Mouse (Mus musculus): ENCODE results near the gene Fgfr2. TPM values are rescaled to one million over a fixed set of nuclear protein-coding genes. Genes with fewer than 3 reads are reported as not detected.

Gene Fgfr2
- polyA plus RNA-seq, 1 experiment from 2014 or later, result 34.1 TPM

DNA sequence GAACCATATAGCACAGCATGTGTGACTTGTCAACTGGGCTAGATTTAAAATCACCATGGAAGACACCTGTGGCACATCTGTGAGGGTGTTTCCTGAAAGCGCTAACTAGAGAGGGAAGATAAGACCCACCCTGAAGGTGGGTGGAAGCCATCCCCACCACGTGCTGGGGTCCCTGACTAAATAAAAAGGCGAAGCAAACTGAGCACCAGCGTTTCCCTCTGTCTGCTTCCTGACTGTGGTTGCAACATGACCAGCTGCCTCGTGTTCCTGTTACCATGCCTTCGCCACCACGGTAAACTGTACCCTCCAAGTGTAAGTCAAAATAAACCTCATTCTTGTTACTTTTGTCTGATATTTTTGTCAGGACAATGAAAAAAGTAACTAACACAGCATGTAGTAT, 819.2 kb downstream of the Fgfr2 start:
- Histone ChIP-seq H3K27ac (ENCODE audit: poor library complexity, severe bottlenecking) (no peak overlapping the region), H3K27me3 (replicated peaks) (no peaks in the 10 kb centered on the region), H3K4me3 (no peak overlapping the region), H3K36me3 (no peaks in the 10 kb centered on the region), H3K9me3 (replicated peaks) (no peaks in the 10 kb centered on the region), H3K4me2 (no peak overlapping the region), H3K4me1 (replicated peaks) (peaks cover 19% of the 10 kb centered on the region), H3K9ac (no peak overlapping the region)
- WGBS, result 56% methylated on average over 7 of the region's 7 CpGs
- ATAC-seq (ENCODE audit: insufficient number of reproducible peaks, low FRiP score), result no peak

DNA sequence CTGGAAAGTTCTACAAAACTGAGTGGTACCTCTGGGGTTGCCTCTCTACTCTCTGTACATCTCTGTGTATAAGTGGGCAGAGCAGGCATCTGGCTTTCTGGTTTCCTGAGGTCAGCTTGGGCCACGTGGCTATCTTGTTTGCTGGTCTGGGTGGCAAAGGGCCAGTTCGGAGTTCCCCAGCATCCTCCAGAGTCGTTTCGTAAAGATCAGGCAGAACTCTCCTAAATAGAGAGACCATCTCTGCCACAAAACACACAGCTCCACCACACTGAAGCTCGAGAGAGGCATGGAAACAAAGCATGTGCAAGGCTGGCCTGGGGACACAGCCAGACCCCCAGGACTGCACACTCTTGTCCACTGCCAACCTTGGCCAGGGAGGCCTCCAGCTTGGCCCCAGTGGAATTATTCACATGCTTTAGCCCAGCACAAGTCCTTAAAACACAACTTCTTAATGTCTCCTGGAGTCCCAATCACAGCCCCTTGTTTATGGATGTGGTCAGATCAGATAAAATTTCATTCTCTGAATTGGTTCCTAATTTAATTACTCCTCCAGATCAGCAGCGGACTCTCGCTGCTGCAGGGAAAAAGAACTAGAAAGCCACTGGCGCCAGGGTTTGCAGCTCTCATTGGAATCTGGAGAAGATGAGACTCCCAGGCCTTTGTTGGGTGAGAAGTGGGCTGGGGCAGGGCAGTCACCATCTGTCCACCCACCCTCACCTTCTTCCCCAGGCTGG, 820.5 kb downstream of the Fgfr2 start:
- no peaks in the 10 kb centered on the region for H3K27me3 ChIP-seq (replicated peaks)
- no peak overlapping the region for H3K9ac ChIP-seq
- no peak overlapping the region for H3K4me2 ChIP-seq
- H3K36me3 ChIP-seq, result no peaks in the 10 kb centered on the region
- H3K4me3 ChIP-seq, result no peak overlapping the region
- WGBS, result 69% methylated on average over 8 of the region's 8 CpGs
- H3K9me3 ChIP-seq (replicated peaks), result no peaks in the 10 kb centered on the region
- no peak for ATAC-seq (ENCODE audit: insufficient number of reproducible peaks, low FRiP score)
- peaks cover 19% of the 10 kb centered on the region for H3K4me1 ChIP-seq (replicated peaks)
- no peak overlapping the region for H3K27ac ChIP-seq (ENCODE audit: poor library complexity, severe bottlenecking)

DNA sequence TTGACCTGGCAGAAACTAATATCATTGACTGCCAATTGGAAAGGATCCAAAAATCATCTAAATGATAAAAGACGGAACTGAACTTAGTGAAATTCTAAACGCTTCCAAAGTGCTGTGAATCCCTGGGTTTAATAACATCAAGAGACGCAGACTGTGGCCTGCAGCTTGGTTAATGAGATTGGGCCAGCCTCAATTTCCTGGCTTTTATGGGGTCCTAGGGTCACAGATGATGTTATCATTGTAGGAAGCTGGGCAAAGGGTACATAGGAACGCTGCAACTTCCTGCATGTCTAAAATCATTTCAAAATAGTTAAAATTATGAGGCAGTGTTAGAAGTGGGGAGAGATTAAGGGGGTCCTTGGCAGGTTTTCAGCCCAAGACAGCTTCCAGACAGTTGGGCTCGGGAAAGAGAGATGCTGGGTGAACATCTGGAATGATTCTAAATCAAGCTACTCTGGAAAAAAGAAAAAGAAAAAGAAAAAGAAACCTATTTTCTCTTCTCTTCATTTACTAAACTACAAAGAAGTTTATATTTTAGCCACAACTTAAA, 823.4 kb downstream of the Fgfr2 start:
- ATAC-seq (ENCODE audit: insufficient number of reproducible peaks, low FRiP score), result no peak
- H3K4me1 ChIP-seq (replicated peaks), result peaks cover 11% of the 10 kb centered on the region; the same call in 1 of the 2 replicates
- 60% methylated on average over 5 of the region's 5 CpGs for WGBS

DNA sequence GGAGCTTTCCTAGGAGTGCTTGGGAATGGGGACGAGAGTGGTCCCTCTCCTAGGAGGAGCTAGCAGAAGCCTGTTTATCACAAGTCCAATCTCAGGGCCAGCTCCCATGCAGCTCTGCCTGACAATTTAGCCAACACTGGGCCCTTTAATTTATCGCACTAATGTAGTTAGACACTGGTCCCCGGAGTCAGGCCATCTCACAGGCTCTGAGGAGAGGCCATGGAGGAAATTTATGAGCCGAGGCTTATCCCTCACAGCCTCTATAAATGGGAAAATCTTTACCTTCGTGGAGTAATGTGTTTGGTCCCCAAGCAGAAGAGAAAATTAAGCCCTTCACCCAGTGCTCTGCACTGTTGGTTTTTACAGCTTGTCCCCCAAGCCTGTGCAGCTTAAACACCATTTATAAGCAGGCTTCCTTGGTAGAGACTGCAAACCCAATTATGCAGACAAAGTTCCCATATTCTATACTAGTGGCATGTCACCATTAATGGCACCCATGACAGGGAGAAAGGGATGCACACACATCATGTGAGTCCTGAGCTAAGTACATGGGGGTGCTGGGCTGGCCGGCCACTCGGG, 824.6 kb downstream of the Fgfr2 start:
- Histone ChIP-seq H3K4me1 (replicated peaks) (peaks cover 10% of the 10 kb centered on the region; the same call in 1 of the 2 replicates), H3K4me2 (no peak overlapping the region), H3K36me3 (no peaks in the 10 kb centered on the region), H3K4me3 (no peak overlapping the region), H3K27me3 (replicated peaks) (no peaks in the 10 kb centered on the region), H3K9me3 (replicated peaks) (0 out of 2 replicates have a peak, but pooled peaks cover 2% of the 10 kb centered on the region), H3K27ac (ENCODE audit: poor library complexity, severe bottlenecking) (no peak overlapping the region), H3K9ac (no peak overlapping the region)
- no peak for ATAC-seq (ENCODE audit: insufficient number of reproducible peaks, low FRiP score)
- WGBS, result 80% methylated on average over 7 of the region's 7 CpGs

More for the DNA sequence above, 823.4 kb downstream of the Fgfr2 start:
- H3K9me3 ChIP-seq (replicated peaks), result 0 out of 2 replicates have a peak, but pooled peaks cover under 1% of the 10 kb centered on the region
- no peak overlapping the region for H3K4me3 ChIP-seq
- H3K4me2 ChIP-seq, result no peak overlapping the region
- no peak overlapping the region for H3K27ac ChIP-seq (ENCODE audit: poor library complexity, severe bottlenecking)
- H3K9ac ChIP-seq, result no peak overlapping the region
- no peaks in the 10 kb centered on the region for H3K27me3 ChIP-seq (replicated peaks)
- H3K36me3 ChIP-seq, result no peaks in the 10 kb centered on the region

DNA sequence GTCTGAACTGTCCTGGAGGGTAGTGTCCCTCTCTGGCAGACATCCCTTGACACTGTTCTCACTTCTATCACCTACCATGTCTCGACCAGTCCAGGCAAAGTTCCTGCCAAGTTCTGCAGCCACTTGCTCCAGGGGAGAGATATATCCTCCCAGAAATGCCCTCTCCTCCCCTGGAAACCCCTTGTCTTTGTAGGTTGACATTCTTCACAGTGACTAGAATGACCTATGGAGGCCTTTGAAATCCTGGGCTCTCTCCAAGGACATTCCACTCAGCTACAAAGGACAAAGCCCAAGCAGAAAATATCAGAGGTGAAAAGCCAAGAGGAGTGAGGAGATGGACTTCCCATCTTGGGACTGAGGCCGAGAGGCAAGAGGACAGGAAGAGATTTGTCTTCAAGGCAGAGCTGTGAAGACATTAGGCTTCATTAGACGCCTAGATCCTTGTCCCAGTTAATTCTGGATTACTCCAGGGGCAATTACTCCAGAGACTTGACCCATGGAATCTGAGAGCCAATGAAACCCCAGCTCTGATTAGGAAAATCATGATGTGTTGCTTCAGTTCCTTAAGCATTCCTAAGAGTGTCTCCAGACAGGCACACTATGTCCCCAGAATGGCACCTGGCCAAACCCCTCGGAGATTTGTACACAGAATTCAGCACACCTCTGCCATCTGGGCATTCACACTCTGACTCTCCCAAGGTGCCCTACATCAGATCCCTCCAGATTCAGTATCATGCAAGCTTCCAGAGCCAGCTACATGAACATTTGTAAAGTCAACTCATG, 826.3 kb downstream of the Fgfr2 start:
- WGBS, result 59% methylated on average over 4 of the region's 4 CpGs
- H3K9me3 ChIP-seq (replicated peaks), result 0 out of 2 replicates have a peak, but pooled peaks cover 2% of the 10 kb centered on the region
- H3K4me3 ChIP-seq, result no peak overlapping the region
- H3K36me3 ChIP-seq, result no peaks in the 10 kb centered on the region
- H3K4me2 ChIP-seq, result no peak overlapping the region
- no peak for ATAC-seq (ENCODE audit: insufficient number of reproducible peaks, low FRiP score)
- H3K27me3 ChIP-seq (replicated peaks), result no peaks in the 10 kb centered on the region
- no peaks in the 10 kb centered on the region for H3K4me1 ChIP-seq (replicated peaks)
- H3K9ac ChIP-seq, result no peak overlapping the region
- H3K27ac ChIP-seq (ENCODE audit: poor library complexity, severe bottlenecking), result no peak overlapping the region

DNA sequence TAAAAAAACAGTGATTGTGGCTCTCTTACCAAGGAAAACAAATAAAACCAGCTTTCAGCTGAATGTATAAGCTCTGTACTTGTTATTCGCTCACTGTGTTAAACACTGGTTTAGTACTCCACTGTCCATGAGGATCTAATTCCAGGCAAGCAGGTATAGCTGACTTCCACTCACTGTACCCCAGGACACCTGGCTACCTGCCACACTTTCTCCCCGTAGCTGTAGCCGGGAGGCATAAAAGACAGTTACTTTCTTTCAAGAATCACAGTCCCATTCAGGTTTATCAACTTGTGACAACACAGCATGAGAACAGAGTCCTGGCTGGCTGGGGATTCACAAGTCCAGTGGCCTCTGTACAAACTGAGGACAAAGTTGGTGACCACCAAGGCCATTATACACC, 827.0 kb downstream of the Fgfr2 start:
- 84% methylated on average over 3 of the region's 3 CpGs for WGBS
- H3K4me1 ChIP-seq (replicated peaks), result no peaks in the 10 kb centered on the region
- 0 out of 2 replicates have a peak, but pooled peaks cover 2% of the 10 kb centered on the region for H3K9me3 ChIP-seq (replicated peaks)
- no peak overlapping the region for H3K4me3 ChIP-seq
- H3K36me3 ChIP-seq, result no peaks in the 10 kb centered on the region
- no peak for ATAC-seq (ENCODE audit: insufficient number of reproducible peaks, low FRiP score)
- no peaks in the 10 kb centered on the region for H3K27me3 ChIP-seq (replicated peaks)
- H3K4me2 ChIP-seq, result no peak overlapping the region
- no peak overlapping the region for H3K9ac ChIP-seq
- no peak overlapping the region for H3K27ac ChIP-seq (ENCODE audit: poor library complexity, severe bottlenecking)

DNA sequence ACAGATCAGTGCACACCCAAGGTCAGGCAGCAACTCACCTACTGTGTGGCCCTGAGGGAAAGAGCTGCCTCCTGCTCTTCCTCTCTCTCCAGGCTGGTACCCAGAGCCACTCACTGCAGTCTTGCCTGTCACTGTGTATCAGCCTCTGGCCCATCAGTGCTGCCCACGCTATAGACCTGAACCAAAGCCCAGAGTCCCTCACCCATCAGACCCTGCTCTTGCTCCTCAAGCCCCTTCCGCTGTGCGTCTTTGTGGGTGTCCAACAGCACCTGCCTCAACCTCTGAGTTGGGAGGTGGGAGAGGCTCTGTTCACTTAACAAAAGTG, 835.8 kb downstream of the Fgfr2 start:
- no peak overlapping the region for H3K4me3 ChIP-seq
- no peaks in the 10 kb centered on the region for H3K9me3 ChIP-seq (replicated peaks)
- H3K27me3 ChIP-seq (replicated peaks), result no peaks in the 10 kb centered on the region
- H3K4me1 ChIP-seq (replicated peaks), result peaks cover 29% of the 10 kb centered on the region
- no peak overlapping the region for H3K27ac ChIP-seq (ENCODE audit: poor library complexity, severe bottlenecking)
- 75% methylated on average over 3 of the region's 3 CpGs for WGBS
- H3K9ac ChIP-seq, result no peak overlapping the region
- 0 out of 2 replicates have a peak, but pooled peaks have one; percentile 22 for ATAC-seq (ENCODE audit: insufficient number of reproducible peaks, low FRiP score)
- H3K36me3 ChIP-seq, result no peaks in the 10 kb centered on the region
- no peak overlapping the region for H3K4me2 ChIP-seq

DNA sequence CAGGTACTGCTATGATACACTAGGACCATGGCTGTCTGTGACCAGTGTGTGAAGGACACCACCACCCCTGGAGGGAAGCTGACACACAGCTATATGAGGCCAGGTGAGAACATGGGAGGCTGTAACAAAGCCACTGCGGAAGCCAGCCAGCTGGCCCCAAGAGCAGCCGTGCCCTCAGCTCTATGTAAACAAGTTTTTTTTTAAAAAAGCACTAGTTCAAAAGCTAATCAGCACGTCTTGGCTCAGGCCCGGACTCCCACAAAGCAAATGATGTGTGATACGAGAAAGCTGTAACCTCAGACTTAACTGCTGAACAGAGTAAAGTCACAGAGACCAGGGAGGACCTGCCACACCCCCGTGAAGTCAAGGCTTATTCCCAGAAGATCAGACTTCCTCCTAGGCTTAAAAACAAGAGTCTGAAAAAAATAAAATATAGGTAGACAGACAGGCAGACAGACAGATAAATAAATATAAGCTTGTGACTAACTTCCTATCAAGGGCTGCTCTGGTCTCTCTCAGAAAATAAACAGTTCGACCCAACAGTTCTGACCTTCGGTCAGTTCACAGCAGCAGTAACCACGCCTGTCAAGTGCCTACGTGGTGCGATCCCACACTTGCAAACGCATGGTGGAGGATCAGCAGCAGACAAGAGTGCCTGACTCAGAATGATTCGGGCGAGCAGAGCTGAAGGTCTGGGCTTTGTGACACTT, 836.4 kb downstream of the Fgfr2 start:
- no peaks in the 10 kb centered on the region for H3K27me3 ChIP-seq (replicated peaks)
- WGBS, result 24% methylated on average over 14 of the region's 14 CpGs
- H3K36me3 ChIP-seq, result no peaks in the 10 kb centered on the region
- no peaks in the 10 kb centered on the region for H3K9me3 ChIP-seq (replicated peaks)
- H3K4me3 ChIP-seq, result no peak overlapping the region
- peaks cover 29% of the 10 kb centered on the region for H3K4me1 ChIP-seq (replicated peaks)
- no peak overlapping the region for H3K4me2 ChIP-seq
- H3K27ac ChIP-seq (ENCODE audit: poor library complexity, severe bottlenecking), result no peak overlapping the region
- no peak for ATAC-seq (ENCODE audit: insufficient number of reproducible peaks, low FRiP score)
- H3K9ac ChIP-seq, result no peak overlapping the region

DNA sequence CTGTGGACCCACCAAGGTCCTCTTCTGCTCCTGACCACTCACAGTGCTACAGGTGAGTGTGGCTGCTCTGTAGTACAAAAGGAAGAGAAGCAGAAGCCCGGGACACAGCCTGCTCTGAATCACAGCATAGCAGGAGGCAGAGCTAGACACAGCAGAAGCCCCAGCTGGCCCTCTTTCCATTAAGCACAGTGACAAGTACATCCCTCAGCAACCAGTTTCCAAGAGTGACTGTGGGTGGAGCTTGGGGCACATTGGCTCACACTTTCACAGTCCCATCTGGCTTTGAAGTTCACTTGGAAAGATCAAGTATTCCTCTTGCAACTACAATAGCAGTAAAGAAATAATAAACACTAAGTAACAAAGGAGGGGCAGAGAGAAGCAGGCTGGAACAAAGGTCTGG, 838.4 kb downstream of the Fgfr2 start:
- Histone ChIP-seq H3K9me3 (replicated peaks) (no peaks in the 10 kb centered on the region), H3K4me2 (no peak overlapping the region), H3K27me3 (replicated peaks) (no peaks in the 10 kb centered on the region), H3K36me3 (no peaks in the 10 kb centered on the region), H3K27ac (ENCODE audit: poor library complexity, severe bottlenecking) (no peak overlapping the region), H3K4me3 (no peak overlapping the region), H3K9ac (no peak overlapping the region), H3K4me1 (replicated peaks) (peaks cover 29% of the 10 kb centered on the region)
- 29% methylated on average over 1 of the region's 1 CpGs for WGBS
- ATAC-seq (ENCODE audit: insufficient number of reproducible peaks, low FRiP score), result no peak

DNA sequence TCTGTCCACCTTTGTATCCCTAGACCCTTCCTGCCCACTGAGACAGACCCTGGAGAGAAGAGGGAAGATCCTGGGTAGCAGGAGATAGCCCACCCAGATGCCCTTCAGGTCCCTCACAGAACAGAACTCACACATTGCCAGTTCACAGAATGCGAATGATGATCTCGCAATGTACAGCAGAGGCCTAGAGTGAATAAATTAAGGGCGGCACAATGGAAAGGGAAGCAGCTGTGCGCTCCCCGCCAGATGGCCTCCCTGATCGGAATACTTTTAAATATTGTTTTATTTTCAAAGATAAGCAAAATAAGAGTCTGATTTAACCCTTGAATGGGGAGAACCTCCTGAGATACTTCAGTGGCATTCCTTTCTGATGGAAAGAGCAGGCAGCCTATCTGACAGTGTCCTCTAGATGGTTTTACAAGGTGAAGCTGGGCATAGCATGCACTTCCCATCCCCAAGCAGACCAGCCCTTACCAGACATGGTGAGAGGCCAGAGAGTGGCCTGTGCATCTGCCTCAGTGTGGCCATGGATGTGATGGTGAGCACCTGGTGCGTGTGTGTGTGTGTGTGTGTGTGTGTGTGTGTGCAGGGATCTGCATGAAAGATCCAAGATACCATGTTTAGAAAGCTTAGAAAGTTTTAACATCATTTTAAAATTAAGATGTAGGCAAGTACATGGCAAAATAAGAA, 839.0 kb downstream of the Fgfr2 start:
- Histone ChIP-seq H3K27me3 (replicated peaks) (no peaks in the 10 kb centered on the region), H3K27ac (ENCODE audit: poor library complexity, severe bottlenecking) (no peak overlapping the region), H3K4me3 (no peak overlapping the region), H3K4me1 (replicated peaks) (peaks cover 30% of the 10 kb centered on the region), H3K9me3 (replicated peaks) (no peaks in the 10 kb centered on the region), H3K36me3 (no peaks in the 10 kb centered on the region), H3K9ac (no peak overlapping the region), H3K4me2 (no peak overlapping the region)
- no peak for ATAC-seq (ENCODE audit: insufficient number of reproducible peaks, low FRiP score)
- 81% methylated on average over 7 of the region's 7 CpGs for WGBS
